Mouse (Mus musculus) brain, embryonic 14.5 days (tissue): ENCODE measurements around the gene Tnfaip8l3.
A peak's percentile ranks its signal among the peaks of the same experiment; 100 is the strongest.

Experiments used
- CTCF ChIP-seq: fragments of 200-500 bp; IDR thresholded peaks from 2 replicates; pipeline ENCODE4 v1.5.1; 2012; ENCODE audit warnings: inconsistent platforms, mild to moderate bottlenecking, moderate library complexity, borderline replicate concordance; ENCODE audit not compliant: insufficient read depth, insufficient read length; ENCODE audit errors: extremely low read depth
- POLR2A ChIP-seq: fragments of 200-500 bp; IDR thresholded peaks from 2 replicates; pipeline ENCODE4 v1.6.1; 2012; ENCODE audit warnings: mild to moderate bottlenecking, inconsistent platforms, borderline replicate concordance; ENCODE audit not compliant: poor library complexity, insufficient read depth, insufficient read length, severe bottlenecking; ENCODE audit errors: extremely low read depth

DNA sequence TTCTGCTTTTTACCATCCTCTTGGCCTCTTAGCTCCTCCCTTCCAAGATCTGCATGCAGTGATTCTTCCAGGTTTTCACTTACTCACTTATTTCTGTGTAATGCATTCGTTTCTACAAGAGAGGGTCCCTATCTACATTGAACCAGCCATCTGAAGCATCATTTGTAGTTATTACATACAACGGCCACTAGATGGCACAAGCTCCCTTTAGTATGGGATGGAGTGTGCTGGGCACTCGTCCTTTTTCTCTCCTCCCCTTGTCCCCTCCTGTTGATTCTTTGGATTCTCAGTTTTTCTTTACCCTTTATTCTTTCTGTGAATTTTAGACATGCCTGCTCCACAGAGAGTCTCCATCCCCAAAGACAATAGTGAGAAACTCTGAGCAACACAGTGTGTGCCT lies 77.3 kb downstream of the Tnfaip8l3 start:
- TF ChIP-seq CTCF (peak; percentile 83), POLR2A (no peak)
